Mouse (Mus musculus) heart, adult 2 months (tissue): ENCODE measurements around the gene Gm42688. TPM values are rescaled to one million over a fixed set of nuclear protein-coding genes. Genes with fewer than 3 reads are reported as not detected.

Experiments
- DNase-seq, 2 experiments: peaks; one replicate each; pipeline ENCODE4 v3.0.0; 2021
- H3K27ac ChIP-seq: fragments of 200-600 bp; 2 replicates; pipeline ENCODE4 v1.8.1; 2022
- H3K27me3 ChIP-seq: fragments of 200-500 bp; 2 replicates; pipeline ENCODE4 v1.6.1; 2012; ENCODE audit warnings: mild to moderate bottlenecking, low read length, inconsistent platforms, mixed read lengths; ENCODE audit not compliant: control insufficient read depth, insufficient read depth
- H3K36me3 ChIP-seq: fragments of 200-500 bp; 2 replicates; pipeline ENCODE4 v1.6.1; 2012; ENCODE audit warnings: low read length, inconsistent platforms; ENCODE audit not compliant: control insufficient read depth, insufficient read depth
- H3K4me1 ChIP-seq: fragments of 200-500 bp; 2 replicates; pipeline ENCODE4 v1.6.1; 2011; ENCODE audit warnings: low read length; ENCODE audit not compliant: control insufficient read depth, insufficient read depth
- H3K4me3 ChIP-seq: fragments of 200-600 bp; 2 replicates; pipeline ENCODE4 v1.8.1; 2022
- H3K79me2 ChIP-seq: fragments of 200-500 bp; replicated peaks from 2 replicates; pipeline ENCODE4 v1.6.1; 2012; ENCODE audit warnings: mild to moderate bottlenecking, inconsistent platforms, low read length, moderate library complexity, mixed read lengths; ENCODE audit not compliant: control insufficient read depth, insufficient read depth
- H3K9ac ChIP-seq: fragments of 200-500 bp; 2 replicates; pipeline ENCODE4 v1.6.1; 2012; ENCODE audit warnings: low read depth, mild to moderate bottlenecking, control low read depth, inconsistent platforms, low read length, mixed read lengths
- CTCF ChIP-seq: fragments of 200-600 bp; IDR thresholded peaks from 2 replicates; pipeline ENCODE4 v1.8.1; 2022; ENCODE audit warnings: antibody characterized with exemption, mild to moderate bottlenecking, moderate library complexity
- EP300 ChIP-seq: fragments of 200-500 bp; IDR thresholded peaks from 2 replicates; pipeline ENCODE4 v1.6.1; 2011; ENCODE audit warnings: low read depth, low read length, control low read depth; ENCODE audit not compliant: insufficient read depth
- POLR2A ChIP-seq: fragments of 200-500 bp; IDR thresholded peaks from 2 replicates; pipeline ENCODE4 v1.6.1; 2011; ENCODE audit warnings: mild to moderate bottlenecking, low read depth, low read length, control low read depth; ENCODE audit not compliant: insufficient read depth
- WGBS: fragments of 180-500 bp; shearing (Covaris S2); methylation state at CpG from one replicate; pipeline ENCODE4 v1.1.7; 2018; 5-methylcytosine and 5-hydroxymethylcytosine counted together
- intact Hi-C: fragments of 180-260 bp; cut with DNase I; formaldehyde crosslinking; loops from one replicate; pipeline ENCODE4 v1.15.1; 2025
- polyA plus RNA-seq: library from polyadenylated mRNA; depleted of rRNA; stranded (reverse); fragments of >200 nt; gene quantifications from 2 replicates; pipeline ENCODE4 v1.2.3, GENCODE M21; 2012
- total RNA-seq, 2 experiments: library from RNA; stranded (reverse); gene quantifications; 2 replicates each; pipeline ENCODE4 v1.2.3; 2021

Gm42688 gene
- total and polyA plus RNA-seq, 3 experiments: 0.80 to 1.6 (median 0.94) TPM

DNA sequence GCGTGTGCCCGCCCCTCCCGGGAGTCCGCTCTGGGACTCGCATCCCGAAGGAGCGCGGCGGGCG is 31.3 kb upstream of the Gm42688 start, which contains the start of gene Tlx2:
TSS of gene Tlx2 (minus strand) at position 47 of the 64 bp plus-strand sequence.
- Histone ChIP-seq H3K79me2 (no peaks in the 10 kb centered on the region), H3K4me3 (no peak within 1 kb of the TSS), H3K36me3 (no peaks in the 10 kb centered on the region), H3K4me1 (no peaks in the 10 kb centered on the region), H3K27me3 (peaks cover 40% of the 10 kb centered on the region), H3K27ac (no peak within 1 kb of the TSS), H3K9ac (no peak within 1 kb of the TSS)
- 0% methylated on average over 3 of the region's 10 CpGs for WGBS
- TF ChIP-seq POLR2A (no peak), CTCF (no peak), EP300 (no peak)
- no peak for DNase-seq
- intact Hi-C loops: no loop called here

DNA sequence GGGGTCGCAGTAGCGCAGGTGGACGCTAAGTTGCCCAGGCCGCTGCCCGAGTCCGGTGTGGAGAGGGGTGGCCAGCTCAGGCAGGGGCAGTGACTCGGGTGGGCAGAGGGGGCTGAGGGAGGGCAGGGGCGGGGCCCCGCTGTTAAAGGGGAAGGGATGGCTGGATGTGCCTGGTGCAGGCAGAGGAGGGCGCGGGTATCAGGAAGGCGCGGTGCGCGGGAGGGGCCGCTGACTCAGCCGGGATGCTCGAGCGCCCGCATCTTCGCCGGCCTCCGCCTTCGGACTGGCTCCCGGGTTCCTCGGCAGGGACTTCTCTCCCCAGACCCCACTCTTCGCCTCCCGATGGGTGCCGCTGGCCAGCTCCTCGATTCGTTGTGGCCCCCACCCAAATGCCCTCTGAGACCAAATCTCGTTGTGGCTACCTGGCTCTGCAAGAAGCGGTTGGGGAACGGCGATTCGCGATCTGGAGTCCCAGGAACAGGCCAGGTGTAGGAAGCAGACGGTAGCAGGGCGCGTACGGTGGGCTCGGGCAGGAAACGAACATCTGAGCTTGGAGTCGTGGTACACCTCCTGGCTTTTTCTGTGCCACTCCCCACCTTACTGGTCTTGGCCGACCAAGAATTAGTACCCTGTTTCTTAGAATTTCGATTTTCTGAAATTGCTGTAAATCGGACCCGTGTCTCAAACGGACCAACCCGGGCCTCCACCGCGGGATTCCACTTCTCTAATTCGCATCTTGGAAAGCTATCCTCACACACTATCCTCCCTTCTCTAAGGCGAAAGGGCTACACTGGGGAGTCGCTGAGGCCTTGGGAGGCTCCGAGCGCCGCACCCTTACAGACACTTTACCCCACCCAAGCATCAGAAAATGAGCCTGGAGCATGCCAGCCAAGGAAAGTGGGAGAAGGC is 30.9 kb upstream of the Gm42688 start:
- H3K9ac ChIP-seq: no peak overlapping the region
- H3K79me2 ChIP-seq: no peaks in the 10 kb centered on the region
- H3K27ac ChIP-seq: no peak overlapping the region
- peak; percentile 45 to 67 for DNase-seq
- 2% methylated on average over 56 of the region's 58 CpGs for WGBS
- intact Hi-C loops: no loop called here
- peaks cover 40% of the 10 kb centered on the region for H3K27me3 ChIP-seq
- no peak for TF ChIP-seq EP300
- no peak for TF ChIP-seq POLR2A
- TF ChIP-seq CTCF: no peak
- no peaks in the 10 kb centered on the region for H3K4me1 ChIP-seq
- H3K4me3 ChIP-seq: no peak overlapping the region
- H3K36me3 ChIP-seq: no peaks in the 10 kb centered on the region

DNA sequence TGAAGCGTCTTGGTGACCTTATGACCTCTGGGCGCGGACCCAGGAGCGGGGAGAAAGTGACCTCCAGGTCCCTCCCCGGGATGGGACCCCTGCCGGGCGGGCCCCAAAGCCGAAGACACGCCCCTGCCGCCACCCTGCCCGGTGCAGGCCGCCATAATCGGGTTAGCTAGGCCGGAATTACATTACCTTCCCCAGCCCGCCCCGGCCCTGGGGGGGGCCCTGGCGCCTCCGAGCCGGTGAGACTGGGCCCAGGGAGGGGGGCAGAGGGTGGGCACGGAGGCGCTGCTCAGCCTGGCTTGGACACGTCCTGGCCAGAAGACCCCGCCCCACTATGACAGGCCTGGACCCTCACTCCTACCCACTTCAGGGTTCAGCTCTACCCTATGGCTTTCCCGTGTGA is 30.2 kb upstream of the Gm42688 start:
- no peak overlapping the region for H3K27ac ChIP-seq
- H3K79me2 ChIP-seq: no peaks in the 10 kb centered on the region
- H3K4me1 ChIP-seq: no peaks in the 10 kb centered on the region
- peaks cover 38% of the 10 kb centered on the region for H3K27me3 ChIP-seq
- H3K36me3 ChIP-seq: no peaks in the 10 kb centered on the region
- 4% methylated on average over 24 of the region's 24 CpGs for WGBS
- no peak overlapping the region for H3K4me3 ChIP-seq
- intact Hi-C loops: no loop called here
- no peak for TF ChIP-seq CTCF
- no peak for TF ChIP-seq POLR2A
- no peak for TF ChIP-seq EP300
- no peak overlapping the region for H3K9ac ChIP-seq
- peak in 1 of 2 experiments; percentile 39 for DNase-seq

- H3K27me3 ChIP-seq: peaks cover 21% of the 10 kb centered on the region
These were observed 26.4 kb upstream of the Gm42688 start for GRCm38 (mm10) chr6:83074979-83075378.

DNA sequence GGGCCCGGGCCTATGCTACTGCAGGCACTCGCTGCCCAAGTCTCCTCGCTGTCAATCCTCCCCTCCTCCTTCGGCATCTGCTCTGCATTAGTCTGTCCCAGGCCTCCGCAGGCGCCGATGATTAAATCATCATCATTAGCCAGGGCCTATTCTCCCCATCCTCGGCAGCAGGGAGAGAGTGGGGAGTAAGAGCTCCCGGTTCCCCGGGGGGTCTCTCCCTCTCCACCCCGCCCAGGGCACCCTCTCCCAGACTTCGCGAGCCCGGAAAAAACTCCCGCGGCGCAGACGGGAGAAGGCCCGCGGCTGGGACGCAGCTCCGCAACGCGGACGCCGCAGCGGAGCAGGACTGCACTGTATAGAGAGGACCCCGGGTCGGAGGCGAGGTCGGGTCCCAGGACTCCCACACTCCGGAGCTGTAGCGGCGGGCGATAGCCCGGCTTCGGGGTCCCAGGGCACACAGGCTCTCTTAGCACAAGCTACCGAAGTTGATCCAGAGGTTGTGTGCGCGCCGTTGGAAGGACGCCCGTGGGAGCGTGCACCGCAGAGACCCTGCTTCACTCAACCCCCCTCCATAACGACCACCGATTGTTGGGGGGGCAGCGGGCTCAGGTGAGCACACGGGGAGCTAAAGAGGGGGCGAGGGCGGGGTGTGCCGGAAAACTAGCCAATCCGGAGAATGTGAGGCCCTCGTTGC is 23.6 kb upstream of the Gm42688 start, which contains the start of gene Pcgf1:
TSS of gene Pcgf1 (plus strand) at position 240 of the 694 bp plus-strand sequence.
- Histone ChIP-seq H3K79me2 (no peaks in the 10 kb centered on the region), H3K4me1 (peaks cover 4% of the 10 kb centered on the region), H3K36me3 (no peaks in the 10 kb centered on the region), H3K27ac (peak within 1 kb of the TSS; percentile 99), H3K9ac (peak within 1 kb of the TSS; percentile 91), H3K4me3 (peak within 1 kb of the TSS; percentile 98), H3K27me3 (no peaks in the 10 kb centered on the region; the same call in 1 of the 2 replicates)
- DNase-seq: no peak
- TF ChIP-seq CTCF (no peak), POLR2A (no peak), EP300 (no peak)
- under 1% methylated on average over 54 of the region's 54 CpGs for WGBS
- intact Hi-C loops: loop anchor here (1.0 kb wide), 2 partner anchors 23 to 81 kb away; partner anchors contain the start of gene Aup1

More at GRCm38 (mm10) chr6:83074979-83075378, 26.4 kb upstream of the Gm42688 start:
- Histone ChIP-seq H3K4me1 (peaks cover 4% of the 10 kb centered on the region), H3K4me3 (no peak overlapping the region), H3K9ac (no peak overlapping the region), H3K27ac (no peak overlapping the region), H3K79me2 (no peaks in the 10 kb centered on the region), H3K36me3 (no peaks in the 10 kb centered on the region)
- TF ChIP-seq EP300 (no peak), CTCF (peak; percentile 39)
- WGBS: 16% methylated on average over 2 of the region's 2 CpGs
- no peak for DNase-seq
- intact Hi-C loops: no loop called here
